Comparison of ENCODE assay signal across 14 mouse cellular contexts in the genomic region with DNA sequence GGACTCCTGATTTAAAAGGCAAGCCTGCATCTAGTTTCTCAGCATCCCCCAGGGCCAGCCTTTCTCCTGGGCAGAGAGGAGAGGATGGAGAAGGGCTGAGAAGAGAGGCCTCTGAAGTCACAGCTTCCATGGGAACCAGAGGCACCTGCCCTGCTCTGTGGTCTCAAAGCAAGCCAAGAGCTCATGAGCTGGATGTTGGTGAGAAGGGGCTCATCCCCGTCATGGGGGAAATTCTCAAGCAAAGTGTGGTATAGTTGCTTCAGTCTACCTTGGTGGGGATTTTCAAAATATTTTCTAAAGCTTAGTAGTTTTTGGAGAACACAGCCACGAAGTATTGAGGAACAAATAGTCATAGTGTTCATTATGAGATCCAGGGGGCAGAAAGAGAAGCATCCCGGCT.
"Had no signal": no experiment of that assay in that cellular context is flagged by ENCODE, and none has a peak within 500 bp of the region (broad histone marks: within the 10 kb centered on the region; RNA-seq: fewer than 3 reads in every experiment).

No protein-coding gene starts in this region.

- ATAC-seq: midbrain, embryonic 13.5 days; midbrain, embryonic 15.5 days had no signal

- DNase-seq: lung, adult 18-20 months; lung, embryonic 14.5 days; lung, postnatal 10 days; lung, postnatal 4 days; retina, postnatal 1 day; right cerebral cortex, adult 18-20 months; right cerebral cortex, postnatal 25 days; right cerebral cortex, postnatal 4 days; spleen, adult 18-20 months; thymus, adult 18-20 months; thymus, postnatal 14 days; thymus, postnatal 36 days had no signal
